Mouse (Mus musculus) heart, postnatal 0 days (tissue): ENCODE results near the gene 3110040N11Rik. TPM values are rescaled to one million over a fixed set of nuclear protein-coding genes. Genes with fewer than 3 reads are reported as not detected.

Source experiments
- ATAC-seq: fragments of 200-750 bp; cut with Nextera tagmentation; 2 replicates; pipeline ENCODE4 v1.8.0; 2017; ENCODE audit warnings: low read depth, moderate number of reproducible peaks, moderate library complexity; ENCODE audit not compliant: insufficient read depth
- DNase-seq: peaks from one replicate; pipeline ENCODE4 v3.0.0-alpha.2; 2016; ENCODE audit warnings: low spot score
- H3K27ac ChIP-seq: fragments of 300-500 bp; sonication (generic); 2 replicates; pipeline ENCODE4 v1.5.1; 2014; ENCODE audit warnings: low read depth, mild to moderate bottlenecking
- H3K27me3 ChIP-seq: fragments of 300-500 bp; sonication (generic); 2 replicates; pipeline ENCODE4 v1.6.1; 2014; ENCODE audit warnings: low read length, mixed read lengths; ENCODE audit not compliant: control insufficient read depth, insufficient read depth
- H3K36me3 ChIP-seq: fragments of 300-500 bp; sonication (generic); replicated peaks from 2 replicates; pipeline ENCODE4 v1.6.1; 2014; ENCODE audit warnings: low read length, mixed read lengths; ENCODE audit not compliant: control insufficient read depth, insufficient read depth
- H3K4me1 ChIP-seq: fragments of 300-500 bp; sonication (generic); 2 replicates; pipeline ENCODE4 v1.6.1; 2014; ENCODE audit warnings: antibody characterized with exemption; ENCODE audit not compliant: control insufficient read depth, insufficient read depth
- H3K4me2 ChIP-seq: fragments of 300-500 bp; sonication (generic); 2 replicates; pipeline ENCODE4 v1.6.1; 2014; ENCODE audit warnings: low read depth, mild to moderate bottlenecking, low read length, moderate library complexity
- H3K4me3 ChIP-seq: fragments of 300-500 bp; sonication (generic); 2 replicates; pipeline ENCODE4 v1.5.1; 2014; ENCODE audit warnings: low read depth, low read length
- H3K9ac ChIP-seq: fragments of 300-500 bp; sonication (generic); replicated peaks from 2 replicates; pipeline ENCODE4 v1.6.1; 2014; ENCODE audit warnings: low read depth, low read length, mixed read lengths
- H3K9me3 ChIP-seq: fragments of 300-500 bp; sonication (generic); replicated peaks from 2 replicates; pipeline ENCODE4 v1.6.1; 2016; ENCODE audit warnings: low read length; ENCODE audit not compliant: control insufficient read depth
- CTCF ChIP-seq: IDR thresholded peaks from 2 replicates; pipeline ENCODE4 v1.5.1; 2016; ENCODE audit warnings: antibody characterized with exemption, control low read depth, low read depth
- EP300 ChIP-seq: IDR thresholded peaks from 2 replicates; pipeline ENCODE4 v1.6.1; 2016; ENCODE audit warnings: antibody characterized with exemption, low read depth
- WGBS: fragments of 180-500 bp; shearing (Covaris S2); extraction: QIAGEN DNeasy Blood & Tissue Kit; methylation state at CpG from one replicate; pipeline ENCODE4 v1.1.7; 2014; 5-methylcytosine and 5-hydroxymethylcytosine counted together
- polyA plus RNA-seq: library from polyadenylated mRNA; unstranded; fragments of >200 nt; fragmentation: Nextera tagmentation; extraction: Ambion mirVana; gene quantifications from 2 replicates; pipeline ENCODE4 v1.2.1, GENCODE M21; 2015
- total RNA-seq: library from RNA; depleted of rRNA; stranded (reverse); fragments of >200 nt; gene quantifications from 2 replicates; pipeline ENCODE4 v1.2.3, GENCODE M21; 2014; ENCODE audit warnings: low replicate concordance

3110040N11Rik gene
- total and polyA plus RNA-seq, 2 experiments from 2014 or later, result 33.4 to 34.6 TPM

DNA sequence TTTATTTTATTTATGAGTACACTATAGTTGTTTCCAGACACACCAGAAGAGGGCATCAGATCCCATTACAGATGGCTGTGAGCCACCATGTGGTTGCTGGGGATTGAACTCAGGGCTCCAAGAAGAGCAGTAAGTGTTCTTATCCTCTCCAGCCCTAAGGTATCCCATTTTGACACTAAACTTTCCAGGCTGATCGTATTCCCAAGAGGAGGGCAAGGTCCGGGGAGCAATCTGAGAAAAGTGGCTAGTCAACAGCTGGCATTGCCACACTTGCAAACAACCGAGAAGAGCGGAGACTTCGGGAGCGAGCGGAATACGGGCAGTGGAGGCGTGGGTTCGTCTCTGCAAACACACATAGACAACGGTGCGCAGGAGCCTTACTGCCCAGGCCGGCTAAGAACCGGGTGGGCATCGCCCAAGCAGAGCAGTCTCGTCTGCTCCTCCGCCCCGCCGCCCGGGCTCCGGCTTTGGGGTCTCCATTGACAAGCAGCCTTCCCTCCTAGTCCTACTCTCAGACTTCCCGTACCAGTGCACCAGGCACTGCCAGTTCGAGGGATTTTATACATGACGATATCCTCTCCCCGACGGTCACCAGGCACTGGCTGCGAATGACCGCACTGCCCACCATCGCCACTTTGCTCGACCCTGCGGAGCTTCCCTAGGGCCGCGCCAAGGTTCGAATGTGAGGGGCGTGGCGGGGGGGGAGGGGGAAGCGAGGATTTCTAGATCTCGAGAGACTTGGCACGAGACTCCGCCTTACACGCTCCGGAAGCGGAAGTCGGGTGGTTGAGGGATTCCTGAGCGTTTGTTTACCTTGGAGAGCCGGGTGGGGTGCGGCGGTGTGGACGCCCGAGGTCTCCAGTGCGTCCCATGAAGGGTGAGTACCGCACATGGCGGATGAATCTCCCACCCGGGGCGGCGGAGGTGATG lies 26.8 kb downstream of the 3110040N11Rik start, which contains the start of gene Ramac:
Gene Ramac (plus strand): TSS at position 746 of the 930 bp plus-strand sequence.
- peak within 1 kb of the TSS; percentile 92 for H3K27ac ChIP-seq
- no peaks in the 10 kb centered on the region for H3K36me3 ChIP-seq
- H3K4me2 ChIP-seq, result peak within 1 kb of the TSS; percentile 93
- peak; percentile 4; the same call in 1 of the 2 replicates for TF ChIP-seq CTCF
- TF ChIP-seq EP300, result peak; percentile 97
- ATAC-seq, result peak; percentile 97
- WGBS, result under 1% methylated on average over 55 of the region's 56 CpGs
- H3K27me3 ChIP-seq, result no peaks in the 10 kb centered on the region
- peak within 1 kb of the TSS; percentile 94 for H3K4me3 ChIP-seq
- DNase-seq, result peak; percentile 95
- peak within 1 kb of the TSS; percentile 96 for H3K9ac ChIP-seq
- H3K4me1 ChIP-seq, result peaks cover 15% of the 10 kb centered on the region; the same call in 1 of the 2 replicates
- H3K9me3 ChIP-seq, result no peaks in the 10 kb centered on the region

GRCm38 (mm10) chr7:81747956-81748355 lies 41.3 kb downstream of the 3110040N11Rik start:
- no peaks in the 10 kb centered on the region for H3K9me3 ChIP-seq

DNA sequence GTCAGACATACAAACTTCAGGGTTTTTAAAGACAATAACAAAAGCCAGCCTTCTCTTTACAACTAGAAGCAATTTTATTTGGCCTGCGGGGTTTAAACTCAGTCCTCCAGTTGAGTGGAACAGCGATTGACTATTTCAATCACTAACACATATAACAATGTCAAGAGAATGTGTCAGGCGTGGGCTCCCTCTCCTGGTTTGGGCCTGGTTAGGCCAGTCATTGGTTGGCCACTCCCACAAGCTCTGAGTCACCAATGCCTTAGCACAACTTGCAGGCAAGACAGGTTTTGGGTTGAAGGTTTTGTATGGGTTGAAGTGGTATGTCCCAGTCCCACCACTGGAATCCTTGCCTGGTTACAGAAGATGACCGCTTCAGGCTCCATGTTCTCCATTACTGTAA lies 45.1 kb downstream of the 3110040N11Rik start:
- Histone ChIP-seq H3K4me2 (no peak overlapping the region), H3K4me3 (no peak overlapping the region), H3K9me3 (no peaks in the 10 kb centered on the region), H3K27ac (no peak overlapping the region), H3K4me1 (no peaks in the 10 kb centered on the region), H3K36me3 (no peaks in the 10 kb centered on the region), H3K9ac (no peak overlapping the region), H3K27me3 (no peaks in the 10 kb centered on the region)
- DNase-seq (peak; percentile 73), ATAC-seq (peak; percentile 78)
- TF ChIP-seq EP300 (no peak), CTCF (peak; percentile 77)
- 43% methylated on average over 4 of the region's 4 CpGs for WGBS

More at GRCm38 (mm10) chr7:81747956-81748355, 41.3 kb downstream of the 3110040N11Rik start:
- TF ChIP-seq EP300 (no peak), CTCF (no peak)
- Histone ChIP-seq H3K9ac (no peak overlapping the region), H3K4me1 (no peaks in the 10 kb centered on the region), H3K36me3 (no peaks in the 10 kb centered on the region), H3K4me2 (no peak overlapping the region), H3K27me3 (no peaks in the 10 kb centered on the region), H3K27ac (no peak overlapping the region), H3K4me3 (no peak overlapping the region)
- DNase-seq, result no peak
- 82% methylated on average over 3 of the region's 3 CpGs for WGBS
- no peak for ATAC-seq

GRCm38 (mm10) chr7:81740010-81740409 lies 49.3 kb downstream of the 3110040N11Rik start:
- ATAC-seq (no peak), DNase-seq (no peak)
- H3K9me3 ChIP-seq, result no peaks in the 10 kb centered on the region
- H3K4me1 ChIP-seq, result no peaks in the 10 kb centered on the region
- TF ChIP-seq EP300 (no peak), CTCF (no peak)
- no peak overlapping the region for H3K9ac ChIP-seq
- H3K36me3 ChIP-seq, result no peaks in the 10 kb centered on the region
- WGBS, result 80% methylated on average over 7 of the region's 7 CpGs
- no peak overlapping the region for H3K4me3 ChIP-seq
- no peak overlapping the region for H3K4me2 ChIP-seq
- H3K27me3 ChIP-seq, result no peaks in the 10 kb centered on the region
- no peak overlapping the region for H3K27ac ChIP-seq

DNA sequence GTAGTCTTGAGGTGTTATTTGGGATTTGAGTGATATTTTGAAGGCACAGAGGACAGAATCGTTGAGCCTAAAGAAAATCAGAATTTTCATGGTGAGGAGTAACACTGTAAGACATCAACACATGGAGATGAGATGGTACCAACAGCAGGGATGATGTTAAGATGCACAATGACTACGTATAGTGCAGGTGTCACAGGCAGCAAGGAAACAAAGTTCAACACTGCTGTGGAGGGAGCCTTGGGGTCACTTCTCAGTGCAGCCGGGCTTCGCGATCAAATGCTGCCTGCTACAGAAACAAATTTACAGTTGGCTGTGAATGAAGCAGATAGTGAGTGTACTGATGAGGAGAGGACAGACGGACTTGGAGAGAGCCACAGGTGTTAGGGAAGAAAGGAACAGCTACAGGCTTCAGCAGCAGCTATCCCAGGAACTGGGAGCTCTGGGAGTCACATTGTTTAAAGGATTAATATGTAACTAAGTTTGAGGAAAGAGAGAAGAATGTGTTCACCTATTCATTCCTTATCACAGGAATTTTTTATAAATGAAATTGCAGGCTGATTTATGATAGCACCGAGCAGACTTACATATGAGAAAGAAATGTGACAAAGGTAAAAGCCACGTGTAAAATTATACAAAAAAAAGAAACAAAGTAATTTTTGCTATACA lies 50.4 kb downstream of the 3110040N11Rik start:
- H3K4me3 ChIP-seq, result no peak overlapping the region
- ATAC-seq (no peak), DNase-seq (no peak)
- 57% methylated on average over 8 of the region's 8 CpGs for WGBS
- H3K4me1 ChIP-seq, result no peaks in the 10 kb centered on the region
- no peak overlapping the region for H3K9ac ChIP-seq
- no peak overlapping the region for H3K4me2 ChIP-seq
- no peak overlapping the region for H3K27ac ChIP-seq
- no peaks in the 10 kb centered on the region for H3K36me3 ChIP-seq
- no peaks in the 10 kb centered on the region for H3K27me3 ChIP-seq
- TF ChIP-seq EP300, result no peak
- TF ChIP-seq CTCF, result no peak
- H3K9me3 ChIP-seq, result no peaks in the 10 kb centered on the region
